Mouse (Mus musculus) embryonic facial prominence, embryonic 14.5 days (tissue): Measurements from ENCODE around the gene Idua. TPM values are rescaled to one million over a fixed set of nuclear protein-coding genes. Genes with fewer than 3 reads are reported as not detected.

Source experiments
- polyA plus RNA-seq: library from polyadenylated mRNA; unstranded; fragments of >200 nt; fragmentation: Nextera tagmentation; extraction: Ambion mirVana; gene quantifications from 2 replicates; pipeline ENCODE4 v1.2.1, GENCODE M21; 2014

Gene Idua
- polyA plus RNA-seq, 1 experiment from 2014 or later = 13.6 TPM

Other genes starting within 250 kb of the Idua start
- gene Atp5k, start 225.9 kb upstream of the Idua start, polyA plus RNA-seq = 388 and 486 TPM in 2 replicates
- gene Mfsd7a, start 211.4 kb upstream of the Idua start, polyA plus RNA-seq = 0.42 and 0.58 TPM in 2 replicates
- gene Pcgf3, start 199.1 kb upstream of the Idua start, polyA plus RNA-seq = 22.9 and 23.8 TPM in 2 replicates
- gene Cplx1, start 110.3 kb upstream of the Idua start, polyA plus RNA-seq = 10.6 and 11.7 TPM in 2 replicates
- 46.2 and 48.6 TPM in 2 replicates for gene Gak, start 30.6 kb upstream of the Idua start, polyA plus RNA-seq
- 31.0 and 40.1 TPM in 2 replicates for gene Tmem175, start 30.6 kb upstream of the Idua start, polyA plus RNA-seq
- gene Dgkq, start 9.3 kb downstream of the Idua start, polyA plus RNA-seq = 9.6 and 9.8 TPM in 2 replicates
- 1.2 and 1.6 TPM in 2 replicates for gene Slc26a1, start 15.2 kb downstream of the Idua start, polyA plus RNA-seq
- gene Fgfrl1, start 32.1 kb downstream of the Idua start, polyA plus RNA-seq = 42.3 and 45.1 TPM in 2 replicates
- gene Rnf212, start 114.7 kb downstream of the Idua start, polyA plus RNA-seq = not detected in 2 replicates
- gene Tmed11, start 135.0 kb downstream of the Idua start, polyA plus RNA-seq = not detected in 2 replicates
- gene Vmn2r8, start 148.5 kb downstream of the Idua start, polyA plus RNA-seq = not detected in 2 replicates
- gene Vmn2r9, start 192.3 kb downstream of the Idua start, polyA plus RNA-seq = not detected in 2 replicates